Mouse (Mus musculus) cerebral cortex, adult 2 months (tissue): Measurements from ENCODE around the gene R3hdm2.

Source experiments
- WGBS: fragments of 180-500 bp; shearing (Covaris S2); methylation state at CpG from one replicate; pipeline ENCODE4 v1.1.7; 2018; 5-methylcytosine and 5-hydroxymethylcytosine counted together

The R3hdm2 gene

DNA sequence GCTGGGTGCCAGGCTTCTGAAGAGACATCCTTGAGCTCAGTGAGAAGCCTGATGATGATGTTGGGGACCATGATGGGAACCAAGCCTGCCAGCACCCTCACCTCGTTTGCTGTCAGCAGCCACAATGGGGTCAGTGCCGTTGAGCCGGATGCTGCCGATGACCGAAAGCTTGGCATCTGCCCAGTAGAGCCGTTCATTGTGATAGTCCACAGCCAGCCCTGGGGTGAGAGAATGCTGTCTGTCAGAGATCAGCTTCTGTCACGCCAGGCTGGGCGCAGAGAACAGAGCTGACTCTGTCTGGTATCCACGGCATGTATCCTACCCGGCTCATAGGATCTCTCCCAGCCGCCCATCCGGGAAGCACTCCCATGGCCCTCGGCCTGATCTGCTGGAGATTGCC is 162.0 kb downstream of the R3hdm2 start:
- WGBS = 61% methylated on average over 13 of the region's 13 CpGs

DNA sequence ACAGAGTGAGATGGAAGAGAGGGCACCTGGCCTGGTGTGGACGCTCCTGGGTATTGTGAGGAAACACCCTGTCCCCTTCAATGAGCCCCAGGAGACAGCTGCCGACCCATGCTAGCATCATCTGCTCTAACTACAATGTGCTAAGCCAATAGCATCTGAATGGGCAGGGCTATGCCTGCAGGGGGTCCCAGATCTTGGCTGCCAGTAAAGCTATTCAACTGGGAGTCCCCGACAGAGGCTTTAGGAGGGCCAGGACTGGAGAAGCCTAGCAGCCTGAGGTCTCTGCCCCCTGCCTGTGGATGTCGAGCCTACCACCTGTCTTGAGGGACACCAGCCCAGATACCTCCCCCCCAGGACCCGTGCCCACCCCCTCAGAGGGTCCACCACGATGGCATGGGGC is 162.6 kb downstream of the R3hdm2 start:
- WGBS = 43% methylated on average over 6 of the region's 6 CpGs

DNA sequence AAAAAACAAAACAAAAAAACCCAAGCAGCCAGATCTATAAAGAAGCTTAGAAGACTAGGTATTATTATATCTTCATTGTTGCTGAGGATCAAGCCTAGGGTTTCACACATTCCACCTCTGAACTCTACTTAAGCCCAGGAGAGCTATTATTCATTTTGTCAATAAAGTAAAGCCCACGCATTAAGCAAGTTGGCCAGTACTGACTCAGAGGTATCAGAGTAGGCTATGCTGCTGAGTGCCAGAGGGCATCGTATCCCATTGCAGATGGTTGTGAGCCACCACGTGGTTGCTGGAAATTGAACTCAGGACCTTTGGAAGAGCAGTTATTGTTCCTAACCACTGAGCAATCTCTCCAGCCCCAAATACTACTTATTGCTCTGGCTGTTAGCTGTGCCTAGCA is 163.8 kb downstream of the R3hdm2 start:
- WGBS = 79% methylated on average over 3 of the region's 3 CpGs

DNA sequence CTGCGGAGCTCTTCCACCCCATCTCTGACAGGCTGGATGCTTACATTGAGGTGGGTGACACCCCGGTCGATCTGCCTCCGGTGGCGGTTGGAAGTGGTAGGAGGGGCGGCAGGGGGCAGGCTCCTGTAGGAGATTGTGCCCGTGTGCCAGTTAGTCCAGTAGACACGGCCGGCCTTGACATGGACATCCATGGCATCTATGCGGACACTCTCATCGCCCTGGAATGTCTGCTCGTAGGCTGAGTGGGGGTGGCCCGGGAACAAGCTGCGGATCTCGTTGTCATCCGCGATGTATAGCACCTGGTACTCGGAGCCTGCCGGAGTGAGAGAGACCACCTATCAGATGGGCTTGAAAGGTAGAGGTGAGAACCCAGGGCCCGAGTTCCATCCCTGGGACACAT is 164.2 kb downstream of the R3hdm2 start:
- 93% methylated on average over 20 of the region's 20 CpGs for WGBS

DNA sequence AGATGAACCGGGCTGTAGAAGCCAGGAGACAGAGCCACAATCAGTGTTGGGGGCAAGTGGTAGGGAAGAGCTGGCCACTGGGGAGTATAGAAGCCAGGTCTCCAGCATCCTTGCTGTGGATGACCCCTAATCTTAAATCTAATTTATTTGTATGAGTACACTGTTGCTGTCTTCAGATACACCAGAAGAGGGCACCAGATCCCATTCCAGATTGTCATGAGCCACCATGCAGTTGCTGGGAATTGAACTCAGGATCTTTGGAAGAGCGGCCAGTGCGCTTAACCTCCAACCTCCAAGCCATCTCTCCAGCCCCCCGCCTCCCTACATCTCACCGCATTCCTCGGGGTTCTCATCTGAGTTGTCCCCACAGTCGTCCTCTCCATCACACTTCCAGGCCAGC is 166.4 kb downstream of the R3hdm2 start:
- 90% methylated on average over 7 of the region's 7 CpGs for WGBS

DNA sequence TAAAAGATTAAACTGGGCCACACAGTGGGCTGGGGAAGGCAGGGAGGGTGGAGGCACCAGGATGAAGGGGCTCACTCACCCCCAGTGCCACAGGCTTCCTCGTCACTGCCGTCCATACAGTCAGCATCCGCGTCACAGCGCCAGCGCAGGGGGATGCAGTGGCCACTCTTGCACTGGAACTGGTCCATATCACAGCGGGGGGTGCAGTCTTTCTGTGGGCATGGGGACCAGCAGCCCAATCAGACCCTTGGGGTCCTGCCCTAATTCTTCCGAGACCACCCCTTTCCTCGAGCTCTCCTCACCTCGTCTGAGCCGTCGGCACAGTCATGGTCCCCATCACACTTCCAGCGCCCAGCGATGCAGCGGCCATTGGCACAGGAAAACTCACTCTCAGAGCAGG is 168.1 kb downstream of the R3hdm2 start:
- 83% methylated on average over 15 of the region's 15 CpGs for WGBS
